Mouse (Mus musculus): ENCODE data around the gene Mrto4. TPM values are rescaled to one million over a fixed set of nuclear protein-coding genes. Genes with fewer than 3 reads are reported as not detected.

Mrto4 gene
- polyA plus RNA-seq, 1 experiment: 7.7 TPM

DNA sequence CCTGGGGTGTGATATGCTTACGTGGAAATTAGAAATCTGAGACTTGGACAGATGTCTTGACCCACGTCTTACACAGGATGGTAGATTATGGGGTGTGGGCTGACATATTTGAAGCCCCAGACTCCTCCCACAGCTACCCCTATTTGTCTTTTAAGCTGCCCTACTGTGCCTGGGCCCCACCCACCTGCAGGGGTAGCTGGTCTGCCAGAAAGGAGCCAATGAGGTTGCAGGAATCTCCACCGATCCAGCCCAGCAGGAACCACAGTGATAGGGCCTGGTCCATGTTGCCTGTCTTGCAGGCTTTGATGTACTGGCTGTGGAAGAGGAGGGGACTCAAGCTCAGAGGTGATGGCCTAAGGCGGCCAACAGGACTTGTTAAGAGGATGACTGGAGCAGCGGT is 50.1 kb downstream of the Mrto4 start:
- no peak overlapping the region for H3K4me3 ChIP-seq (replicated peaks)
- H3K36me3 ChIP-seq (ENCODE audit: control insufficient read depth): peaks cover 42% of the 10 kb centered on the region
- TF ChIP-seq GATA1 (IDR thresholded peaks at IDR 0.05; ENCODE audit: low read length) (no peak), TAL1 (IDR thresholded peaks at IDR 0.05; ENCODE audit: low read length) (no peak)
- no peaks in the 10 kb centered on the region for H3K9me3 ChIP-seq (ENCODE audit: control insufficient read depth, low read length)
- peaks cover 6% of the 10 kb centered on the region for H3K4me1 ChIP-seq (ENCODE audit: control insufficient read depth)
- no peaks in the 10 kb centered on the region for H3K27me3 ChIP-seq (ENCODE audit: control insufficient read depth)

DNA sequence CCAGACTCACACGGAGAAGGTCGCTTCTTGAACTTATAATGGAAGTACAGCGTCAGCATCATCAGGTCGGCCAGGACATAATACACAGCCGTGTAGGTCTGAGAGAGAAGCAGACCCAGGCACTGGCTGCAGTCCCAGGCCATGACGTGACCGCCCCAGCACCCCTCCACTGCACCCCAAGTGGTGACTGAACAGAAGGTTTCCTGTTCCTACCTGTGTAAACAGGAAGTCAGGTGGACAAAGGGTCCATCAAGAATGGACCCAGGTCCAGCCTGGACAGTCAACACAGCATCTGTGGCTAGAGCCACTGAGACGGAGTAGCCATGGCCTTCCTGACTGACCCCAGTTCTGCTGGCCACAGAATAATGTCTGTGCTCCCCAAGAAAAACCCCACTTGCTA is 50.6 kb downstream of the Mrto4 start:
- H3K4me1 ChIP-seq (ENCODE audit: control insufficient read depth): peaks cover 6% of the 10 kb centered on the region
- H3K27me3 ChIP-seq (ENCODE audit: control insufficient read depth): no peaks in the 10 kb centered on the region
- no peaks in the 10 kb centered on the region for H3K9me3 ChIP-seq (ENCODE audit: control insufficient read depth, low read length)
- H3K4me3 ChIP-seq (replicated peaks): no peak overlapping the region
- TF ChIP-seq TAL1 (IDR thresholded peaks at IDR 0.05; ENCODE audit: low read length): no peak
- TF ChIP-seq GATA1 (IDR thresholded peaks at IDR 0.05; ENCODE audit: low read length): no peak
- H3K36me3 ChIP-seq (ENCODE audit: control insufficient read depth): peaks cover 42% of the 10 kb centered on the region

DNA sequence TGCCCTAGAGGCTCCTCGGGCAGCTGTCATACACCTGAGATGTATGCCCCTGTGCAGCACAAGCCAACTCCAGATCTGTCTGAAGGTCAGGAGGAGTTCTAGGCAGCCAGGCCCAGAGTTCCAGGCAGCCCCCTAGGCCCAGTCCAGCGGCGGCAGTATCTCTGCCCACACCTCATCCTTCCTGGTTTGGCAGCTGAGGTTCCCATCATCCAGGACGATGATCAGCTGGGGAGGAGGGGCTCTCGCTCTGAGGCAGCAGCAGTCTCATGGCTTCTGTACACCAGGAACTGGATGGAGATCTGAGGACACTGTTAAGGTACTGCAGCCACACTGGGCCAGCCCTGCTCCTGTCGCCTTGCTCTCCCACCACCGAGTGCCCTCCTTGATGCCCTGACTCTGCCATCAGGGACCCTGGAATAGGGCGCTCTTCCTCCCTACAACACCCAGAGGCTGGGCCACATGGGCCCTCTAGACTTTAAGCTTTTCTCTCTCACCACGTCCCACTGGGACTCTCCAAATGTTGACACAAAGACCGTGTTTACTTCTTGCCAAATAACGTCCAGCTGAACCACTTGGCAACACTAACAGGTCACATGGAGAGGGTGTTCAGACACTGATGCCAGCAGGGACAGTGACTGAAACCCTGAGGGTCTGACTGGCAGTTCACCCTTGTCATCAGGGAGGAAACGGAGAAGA is 53.6 kb downstream of the Mrto4 start:
- H3K27me3 ChIP-seq (ENCODE audit: control insufficient read depth): no peaks in the 10 kb centered on the region
- no peak overlapping the region for H3K4me3 ChIP-seq (replicated peaks)
- H3K4me1 ChIP-seq (ENCODE audit: control insufficient read depth): peaks cover 2% of the 10 kb centered on the region; the same call in 1 of the 2 replicates
- H3K9me3 ChIP-seq (ENCODE audit: control insufficient read depth, low read length): no peaks in the 10 kb centered on the region
- H3K36me3 ChIP-seq (ENCODE audit: control insufficient read depth): peaks cover 26% of the 10 kb centered on the region
- no peak for TF ChIP-seq GATA1 (IDR thresholded peaks at IDR 0.05; ENCODE audit: low read length)
- no peak for TF ChIP-seq TAL1 (IDR thresholded peaks at IDR 0.05; ENCODE audit: low read length)

DNA sequence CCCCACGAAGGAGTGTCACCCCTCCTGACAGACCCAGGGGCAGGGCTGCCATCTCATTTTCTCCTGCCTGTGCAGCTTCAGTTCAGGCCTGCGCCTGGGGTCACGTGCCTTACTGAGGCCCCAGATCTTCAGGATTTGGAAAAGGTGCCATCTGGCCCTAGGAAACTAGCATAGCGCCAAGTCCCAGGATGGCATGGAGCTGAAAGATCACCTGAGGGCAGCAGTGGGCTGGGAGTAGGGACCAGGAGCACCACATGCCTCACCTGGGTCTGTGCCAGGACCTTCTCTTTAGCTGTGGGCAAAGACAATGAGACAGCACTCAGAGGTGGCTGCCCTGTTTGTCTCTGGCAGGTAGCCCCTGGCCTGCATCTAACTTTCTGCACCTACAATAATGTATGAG is 54.8 kb downstream of the Mrto4 start:
- H3K4me1 ChIP-seq (ENCODE audit: control insufficient read depth): peaks cover 2% of the 10 kb centered on the region; the same call in 1 of the 2 replicates
- no peak overlapping the region for H3K4me3 ChIP-seq (replicated peaks)
- no peaks in the 10 kb centered on the region for H3K9me3 ChIP-seq (ENCODE audit: control insufficient read depth, low read length)
- TF ChIP-seq TAL1 (IDR thresholded peaks at IDR 0.05; ENCODE audit: low read length) (no peak), GATA1 (IDR thresholded peaks at IDR 0.05; ENCODE audit: low read length) (no peak)
- no peaks in the 10 kb centered on the region for H3K27me3 ChIP-seq (ENCODE audit: control insufficient read depth)
- H3K36me3 ChIP-seq (ENCODE audit: control insufficient read depth): peaks cover 26% of the 10 kb centered on the region

Other genes starting within 250 kb of the Mrto4 start
- 3.1 and 4.0 TPM in 2 replicates for gene Minos1, start 221.5 kb downstream of the Mrto4 start, polyA plus RNA-seq (2012)
- gene Capzb, start 159.7 kb downstream of the Mrto4 start, polyA plus RNA-seq (2012): 3.3 and 4.7 TPM in 2 replicates
- 0.74 and 0.82 TPM in 2 replicates for gene Pqlc2, start 41.9 kb downstream of the Mrto4 start, polyA plus RNA-seq (2012)
- gene Akr7a5, start 41.8 kb downstream of the Mrto4 start, polyA plus RNA-seq (2012): 2.4 and 2.7 TPM in 2 replicates
- gene Emc1, start within 50 bp of the Mrto4 start, polyA plus RNA-seq (2012): 0.37 and 0.43 TPM in 2 replicates
- gene Ubr4, start within 50 bp of the Mrto4 start, polyA plus RNA-seq (2012): 14.8 and 24.3 TPM in 2 replicates
- 0.02 TPM in 1 of 2 replicates, not detected in the other for gene Iffo2, start 178.0 kb upstream of the Mrto4 start, polyA plus RNA-seq (2012)